Mouse (Mus musculus) ovary, postnatal 10 days (tissue): Measurements from ENCODE around the gene Clcn3.
A peak's percentile ranks its signal among the peaks of the same experiment; 100 is the strongest.
"Not testable (repeated sequence)": the region's sequence is repeated elsewhere in the genome, so short reads cannot be mapped to it uniquely, and the experiment has no call there.

Experiments
- DNase-seq: peaks from one replicate; pipeline ENCODE4 v3.0.0; 2022; ENCODE audit warnings: low spot score

Gene Clcn3

DNA sequence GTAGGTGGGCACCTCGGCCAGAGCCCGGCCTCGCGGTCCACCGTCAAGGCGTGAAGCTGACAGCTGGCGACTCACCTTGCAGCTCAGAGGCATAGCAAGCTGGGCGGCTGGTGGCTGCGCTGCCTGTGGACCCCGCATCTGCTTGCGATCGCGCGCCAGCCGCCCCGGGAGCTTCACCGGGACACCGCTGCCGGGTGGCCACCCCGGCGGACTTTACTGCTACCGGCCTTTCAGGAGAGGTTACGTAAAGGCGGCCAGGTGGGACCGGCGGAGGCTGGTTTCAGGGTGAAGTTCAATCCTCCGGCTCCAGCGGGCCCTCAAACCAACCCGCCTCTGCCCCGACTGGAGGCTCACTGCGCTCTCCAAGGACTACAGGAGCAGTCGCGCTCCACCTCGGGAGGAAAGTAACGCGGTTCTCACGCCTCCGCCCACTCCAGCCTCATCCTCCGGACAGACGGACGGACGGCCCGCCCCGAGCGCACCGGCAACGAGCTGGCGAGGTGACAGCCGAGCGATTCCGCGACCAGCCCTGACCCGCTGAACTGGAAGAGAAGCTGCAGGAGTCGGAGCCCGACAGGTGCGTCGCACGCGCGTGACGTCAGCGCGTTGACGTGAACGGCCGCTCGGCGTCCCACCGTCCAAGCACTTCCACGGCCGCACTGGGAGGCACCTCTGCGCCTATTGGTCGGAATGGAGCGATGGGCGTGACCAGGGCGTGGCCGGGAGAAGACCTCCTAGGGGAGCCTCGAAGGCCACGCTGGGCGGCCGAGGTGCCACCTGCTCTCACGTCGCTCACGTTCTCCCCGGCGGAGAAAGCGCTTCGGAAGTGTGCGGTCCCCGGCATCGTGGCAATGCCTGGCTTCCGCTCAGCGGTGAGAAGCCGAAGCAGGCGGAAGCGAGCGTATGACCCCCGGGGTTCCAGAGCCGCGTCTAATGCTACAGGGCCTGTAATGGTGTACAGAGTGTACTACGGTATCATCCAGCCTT lies at the start of gene Clcn3:
Clcn3 (minus strand) TSS at position 600 of the 987 bp plus-strand sequence.
- DNase-seq = peak; percentile 87

- no peak for DNase-seq
These were observed 13.4 kb upstream of the Clcn3 start for GRCm38 (mm10) chr8:60996468-60996867.

GRCm38 (mm10) chr8:60993639-60993986 lies 10.5 kb upstream of the Clcn3 start:
- DNase-seq = no peak

DNA sequence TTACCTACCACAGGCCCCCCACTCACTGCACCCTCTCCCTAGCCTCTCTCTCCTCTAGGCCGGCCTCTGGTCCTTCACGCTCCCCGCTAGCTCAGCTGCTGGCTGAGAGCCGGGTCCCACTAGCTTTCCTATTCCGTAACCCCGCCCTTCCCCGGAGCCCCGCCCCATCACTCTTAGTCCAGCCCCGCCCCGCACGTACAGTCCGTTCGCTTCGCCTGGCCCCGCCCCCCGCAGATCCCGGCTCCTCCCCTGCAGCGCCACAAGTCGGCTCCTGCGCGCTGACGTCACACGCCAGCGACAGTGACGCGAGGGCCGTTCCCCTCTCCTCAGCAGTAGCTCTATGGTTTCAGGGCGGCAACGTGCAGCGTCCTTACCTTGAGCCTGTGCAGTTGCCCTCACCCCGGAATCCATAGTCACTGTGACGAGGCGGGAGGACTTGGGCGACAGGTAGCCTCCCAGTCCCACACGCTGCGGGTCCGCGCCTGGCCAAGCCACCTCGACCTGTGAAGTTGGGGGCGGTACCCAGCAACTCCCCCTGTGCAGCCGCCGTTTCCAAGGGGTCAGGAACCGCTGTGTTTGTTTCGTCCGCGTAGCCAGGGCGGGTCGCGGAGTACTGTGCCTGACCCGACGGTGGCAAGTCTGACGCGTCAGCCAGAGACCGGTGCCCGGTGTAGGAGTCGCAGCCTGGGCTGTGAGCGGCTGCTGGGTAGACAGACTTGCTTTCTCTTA lies 10.0 kb upstream of the Clcn3 start, which contains the start of gene Nek1:
Nek1 (plus strand) TSS at position 286 of the 729 bp plus-strand sequence.
- DNase-seq = peak; percentile 88

- DNase-seq = peak; percentile 58
These were observed 9.4 kb upstream of the Clcn3 start for GRCm38 (mm10) chr8:60992561-60992909.

DNA sequence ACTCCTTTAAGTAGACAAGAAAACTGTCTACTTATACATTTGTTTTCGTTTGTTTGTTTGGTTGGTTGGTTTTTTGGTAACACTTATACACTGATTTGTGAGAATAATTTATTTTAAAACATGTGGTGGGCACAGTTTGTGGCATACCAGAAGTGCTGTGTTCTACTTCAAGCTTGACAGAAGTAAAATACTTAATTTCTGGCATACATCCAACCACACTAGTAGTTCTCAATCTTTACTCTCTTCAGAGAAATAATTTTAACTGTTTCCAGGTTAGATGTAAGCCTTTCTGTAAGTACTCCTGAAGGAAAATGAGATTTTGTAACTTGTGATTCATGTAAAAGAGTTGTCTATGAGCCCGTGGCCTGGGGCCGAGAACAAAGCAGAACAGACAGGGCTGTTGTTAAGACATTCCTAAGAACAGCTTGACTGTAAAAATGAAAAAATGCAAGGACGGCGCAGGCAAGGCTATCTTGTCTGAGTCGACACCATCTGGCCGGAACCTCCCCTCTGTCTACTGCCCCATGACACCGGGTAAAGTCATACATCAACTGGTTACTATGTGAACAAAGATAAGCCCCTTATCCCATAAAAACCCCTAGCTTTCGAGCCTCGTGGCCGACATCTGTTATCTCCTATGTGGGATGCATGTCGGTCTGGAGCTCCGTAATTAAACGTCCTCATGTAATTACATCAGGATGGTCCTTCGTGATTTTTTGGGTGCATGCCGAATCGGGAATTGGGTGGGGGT lies 1.3 kb upstream of the Clcn3 start:
- not testable (repeated sequence) for DNase-seq

- DNase-seq = peak; percentile 7
These were observed 584 bp upstream of the Clcn3 start for GRCm38 (mm10) chr8:60983688-60984079.

DNA sequence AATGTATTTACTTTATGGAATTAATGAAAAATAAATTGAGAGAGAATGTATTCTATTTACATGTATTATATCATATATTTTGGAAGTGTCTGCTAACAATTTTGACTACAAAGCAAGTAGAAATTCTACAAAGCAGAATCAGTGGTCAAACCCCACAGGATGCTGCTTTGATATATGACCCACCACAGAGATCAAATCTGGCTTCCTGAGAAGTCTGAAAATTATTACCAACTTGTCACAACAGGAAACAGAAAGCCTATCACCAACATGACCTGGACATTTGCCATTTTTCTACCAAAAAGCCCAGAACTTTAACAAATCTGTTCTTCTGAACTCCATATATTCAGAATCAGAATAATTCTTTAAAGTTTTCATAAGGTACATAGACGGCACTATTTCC lies 1.7 kb downstream of the Clcn3 start:
- DNase-seq = no peak

GRCm38 (mm10) chr8:60978496-60978895 lies 4.6 kb downstream of the Clcn3 start:
- no peak for DNase-seq

GRCm38 (mm10) chr8:60976818-60977217 lies 6.3 kb downstream of the Clcn3 start:
- no peak for DNase-seq

- DNase-seq = no peak
These were observed 8.3 kb downstream of the Clcn3 start for GRCm38 (mm10) chr8:60974837-60975236.

- no peak for DNase-seq
These were observed 9.7 kb downstream of the Clcn3 start for GRCm38 (mm10) chr8:60973448-60973847.

DNA sequence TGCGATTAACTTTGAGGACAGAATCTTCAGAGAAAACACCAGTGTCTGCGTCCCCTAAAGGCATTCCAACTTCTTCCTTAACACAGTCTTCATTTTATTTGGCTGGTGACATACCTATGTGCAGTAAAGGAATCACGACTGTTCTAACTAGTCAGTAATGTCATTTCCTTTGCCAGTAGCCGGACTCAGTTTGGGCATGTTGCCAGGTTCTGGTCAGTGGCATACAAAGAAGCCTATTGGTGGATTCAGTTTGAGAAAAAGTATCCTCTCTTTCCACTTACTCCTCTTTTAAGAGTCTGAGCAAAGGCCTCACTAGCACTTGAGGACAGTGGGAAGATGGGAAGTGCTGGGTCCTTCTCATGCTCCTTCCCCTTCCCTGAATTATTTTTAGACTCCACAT lies 11.3 kb downstream of the Clcn3 start:
- no peak for DNase-seq

DNA sequence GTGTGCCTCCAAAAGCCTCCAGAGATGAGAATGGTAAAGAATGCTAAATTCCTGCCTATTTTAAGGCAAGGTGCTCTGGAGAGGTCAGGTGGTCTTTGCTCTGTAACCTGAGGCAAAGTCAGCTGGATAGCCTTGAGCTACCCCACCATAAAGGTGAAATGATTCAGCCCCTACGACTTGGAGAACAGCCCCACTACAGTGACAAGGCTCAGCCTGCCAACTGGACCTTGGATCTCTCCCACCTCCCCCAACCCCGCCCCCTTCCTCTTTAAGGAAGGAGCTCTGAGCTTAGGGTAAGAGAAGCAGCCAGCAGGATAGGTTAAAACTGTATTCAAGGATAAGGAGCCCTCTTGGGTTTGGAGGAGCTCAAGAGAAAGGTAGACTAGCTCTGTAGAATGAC lies 14.0 kb downstream of the Clcn3 start:
- no peak for DNase-seq

- DNase-seq = no peak
These were observed 17.4 kb downstream of the Clcn3 start for GRCm38 (mm10) chr8:60965741-60966140.

GRCm38 (mm10) chr8:60965306-60965705 lies 17.8 kb downstream of the Clcn3 start:
- no peak for DNase-seq

GRCm38 (mm10) chr8:60964518-60964917 lies 18.6 kb downstream of the Clcn3 start:
- no peak for DNase-seq

GRCm38 (mm10) chr8:60963931-60964330 lies 19.2 kb downstream of the Clcn3 start:
- no peak for DNase-seq

DNA sequence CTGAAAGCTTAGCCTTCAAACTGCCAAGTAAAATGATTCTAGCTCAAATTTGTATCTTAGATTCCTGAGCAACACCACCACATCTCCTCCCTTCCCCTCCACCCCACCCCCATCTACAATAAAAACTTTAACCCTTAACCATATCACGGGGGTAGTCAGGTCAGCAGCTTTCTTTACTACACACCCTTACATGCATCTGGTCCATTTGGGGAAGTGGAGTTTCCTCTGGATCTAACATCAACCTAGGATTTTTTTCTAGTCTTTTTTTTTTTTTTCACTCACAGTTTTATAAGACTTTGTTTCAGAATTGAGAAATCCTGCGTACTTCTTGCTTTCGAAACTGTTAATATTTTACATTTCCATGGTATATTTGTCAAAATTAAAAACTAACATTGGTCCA lies 20.3 kb downstream of the Clcn3 start:
- no peak for DNase-seq

DNA sequence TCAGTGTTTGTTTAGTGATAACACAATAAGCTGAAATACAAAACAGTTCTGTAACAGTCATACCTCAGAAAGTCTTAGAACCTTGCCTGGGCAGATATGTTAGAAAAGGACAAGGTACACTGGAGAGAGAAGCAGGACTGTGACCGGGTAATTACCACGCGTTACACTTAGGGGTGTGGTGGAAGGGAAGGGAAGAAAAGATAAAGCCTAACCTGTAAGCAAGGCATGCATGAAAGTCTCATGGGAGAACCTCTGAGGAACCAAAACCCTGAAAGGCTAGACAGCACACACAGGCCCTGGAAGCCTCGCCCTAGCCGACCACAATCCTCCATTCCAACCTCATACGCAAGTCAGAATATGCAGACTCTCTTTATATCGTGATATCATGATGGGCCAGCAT lies 26.3 kb downstream of the Clcn3 start:
- DNase-seq = no peak

GRCm38 (mm10) chr8:60954281-60955014 lies 28.7 kb downstream of the Clcn3 start:
- peak; percentile 41 for DNase-seq

DNA sequence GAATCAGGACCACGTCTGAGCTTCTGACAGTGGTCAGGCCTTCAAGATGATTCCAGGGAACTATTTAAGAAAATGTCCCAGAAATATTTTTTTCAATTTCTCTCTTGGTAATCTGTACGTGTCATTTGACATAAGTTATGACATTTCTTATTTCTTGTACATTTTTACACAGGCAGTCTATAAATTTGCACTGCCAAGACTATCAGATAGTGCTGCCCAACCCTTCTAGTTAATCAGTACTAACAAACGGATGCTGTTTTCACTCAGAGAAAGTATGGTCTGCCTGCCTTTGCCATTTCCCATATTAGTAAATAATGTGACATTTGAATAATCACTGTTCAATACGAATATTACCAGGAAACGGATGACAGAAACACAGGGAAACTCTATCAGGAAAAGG lies 30.3 kb downstream of the Clcn3 start:
- DNase-seq = no peak
